Mouse (Mus musculus): ENCODE measurements around the gene D17Wsu92e. TPM values are rescaled to one million over a fixed set of nuclear protein-coding genes. Genes with fewer than 3 reads are reported as not detected.

D17Wsu92e gene
- polyA plus RNA-seq, 1 experiment, result 89.6 TPM

DNA sequence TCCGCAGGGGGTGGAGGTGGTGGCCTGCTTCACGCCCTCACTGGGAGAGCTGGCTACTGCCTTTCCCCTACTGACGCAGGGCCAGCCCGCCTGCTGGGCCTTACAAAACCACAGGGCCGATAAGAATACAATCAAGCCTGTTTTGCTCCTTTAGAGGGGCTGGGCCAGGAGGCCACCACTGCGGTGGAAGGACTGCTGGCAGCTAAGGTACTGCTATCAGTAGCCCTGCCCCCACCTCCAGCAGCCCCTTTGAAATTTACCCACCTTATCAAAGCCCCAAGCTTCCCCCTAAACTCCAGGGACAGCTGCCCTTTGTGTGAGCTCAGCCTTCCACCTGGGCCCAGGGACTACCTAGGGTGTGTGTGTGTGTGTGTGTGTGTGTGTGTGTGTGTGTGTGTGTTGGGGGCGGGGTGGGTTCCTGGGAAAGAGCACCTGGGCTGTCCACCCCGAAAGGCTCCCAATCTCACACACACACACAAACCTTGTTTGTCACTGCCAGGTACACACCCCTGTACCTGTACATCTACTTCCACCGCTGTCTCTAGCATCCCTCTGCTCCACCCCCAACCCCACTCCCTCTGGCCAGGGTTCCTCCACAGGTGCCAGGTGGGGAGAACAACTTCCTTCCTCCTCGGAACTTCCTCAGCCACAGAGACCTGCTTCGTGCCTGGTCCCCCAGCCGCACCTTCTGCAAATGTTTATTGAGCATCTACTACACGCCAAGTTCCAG lies 85.9 kb downstream of the D17Wsu92e start:
- Histone ChIP-seq H3K27me3 (ENCODE audit: control insufficient read depth, insufficient read depth, low read length) (peaks cover 3% of the 10 kb centered on the region), H3K27ac (ENCODE audit: insufficient read depth, low read depth, low read length) (0 out of 2 replicates have a peak overlapping the region, but pooled peaks have one; percentile 28), H3K36me3 (ENCODE audit: control insufficient read depth, insufficient read depth, low read length) (no peaks in the 10 kb centered on the region), H3K4me3 (ENCODE audit: low read depth, low read length) (no peak overlapping the region), H3K4me1 (ENCODE audit: control insufficient read depth, insufficient read depth, insufficient read length, low read length) (no peaks in the 10 kb centered on the region)
- TF ChIP-seq CTCF (IDR thresholded peaks at IDR 0.05; ENCODE audit: extremely low read depth, insufficient read length, insufficient replicate concordance, low read depth, low read length) (no peak), POLR2A (IDR thresholded peaks at IDR 0.05; ENCODE audit: low read depth, low read length) (no peak)
- 13% methylated on average over 13 of the region's 13 CpGs for WGBS

DNA sequence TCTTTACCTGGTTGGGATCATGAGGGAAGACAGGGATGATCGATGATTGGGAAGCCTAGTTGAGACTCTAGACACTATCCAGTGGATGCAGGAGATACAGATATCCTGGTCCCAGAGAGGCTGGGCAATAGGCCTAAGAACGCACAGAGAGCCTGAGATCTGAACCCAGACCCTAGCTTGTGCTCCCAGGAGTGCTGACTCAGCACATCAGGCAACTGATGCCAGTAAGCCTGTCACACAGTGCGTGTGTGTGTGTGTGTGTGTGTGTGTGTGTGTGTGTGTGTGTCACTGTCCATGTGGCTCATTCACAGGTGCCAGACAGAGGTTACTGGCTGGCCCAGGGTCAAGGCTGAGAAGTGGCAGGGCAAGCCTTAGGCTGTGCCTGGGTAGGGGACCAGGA lies 87.8 kb downstream of the D17Wsu92e start:
- no peak overlapping the region for H3K4me3 ChIP-seq (ENCODE audit: low read depth, low read length)
- H3K27me3 ChIP-seq (ENCODE audit: control insufficient read depth, insufficient read depth, low read length), result peaks cover 3% of the 10 kb centered on the region
- no peaks in the 10 kb centered on the region for H3K4me1 ChIP-seq (ENCODE audit: control insufficient read depth, insufficient read depth, insufficient read length, low read length)
- no peaks in the 10 kb centered on the region for H3K36me3 ChIP-seq (ENCODE audit: control insufficient read depth, insufficient read depth, low read length)
- TF ChIP-seq CTCF (IDR thresholded peaks at IDR 0.05; ENCODE audit: extremely low read depth, insufficient read length, insufficient replicate concordance, low read depth, low read length) (no peak), POLR2A (IDR thresholded peaks at IDR 0.05; ENCODE audit: low read depth, low read length) (no peak)
- H3K27ac ChIP-seq (ENCODE audit: insufficient read depth, low read depth, low read length), result no peak overlapping the region
- WGBS, result 76% methylated on average over 3 of the region's 3 CpGs

DNA sequence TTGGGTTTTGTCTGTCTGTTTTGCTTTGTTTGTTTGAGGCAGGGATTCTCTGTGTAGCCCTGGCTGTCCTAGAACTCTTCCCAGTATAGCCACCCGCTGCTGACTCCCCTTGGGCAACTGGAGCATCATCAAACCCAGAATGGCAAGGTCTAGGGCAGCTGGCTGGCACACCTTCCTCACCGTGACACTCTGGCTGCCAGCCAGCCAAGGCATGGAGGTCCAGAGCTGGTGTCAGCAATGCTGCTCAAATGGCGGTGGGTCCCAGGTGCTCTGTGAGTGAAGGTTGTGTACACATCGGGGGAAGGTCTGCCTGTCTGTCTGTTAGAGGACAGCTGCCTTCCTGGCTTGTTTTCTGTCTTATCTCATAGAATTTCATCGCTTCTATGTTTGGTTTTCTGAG lies 88.3 kb downstream of the D17Wsu92e start:
- H3K4me1 ChIP-seq (ENCODE audit: control insufficient read depth, insufficient read depth, insufficient read length, low read length), result no peaks in the 10 kb centered on the region
- WGBS, result 28% methylated on average over 5 of the region's 5 CpGs
- no peak for TF ChIP-seq CTCF (IDR thresholded peaks at IDR 0.05; ENCODE audit: extremely low read depth, insufficient read length, insufficient replicate concordance, low read depth, low read length)
- TF ChIP-seq POLR2A (IDR thresholded peaks at IDR 0.05; ENCODE audit: low read depth, low read length), result no peak
- H3K27ac ChIP-seq (ENCODE audit: insufficient read depth, low read depth, low read length), result no peak overlapping the region
- no peaks in the 10 kb centered on the region for H3K36me3 ChIP-seq (ENCODE audit: control insufficient read depth, insufficient read depth, low read length)
- peaks cover 3% of the 10 kb centered on the region for H3K27me3 ChIP-seq (ENCODE audit: control insufficient read depth, insufficient read depth, low read length)
- H3K4me3 ChIP-seq (ENCODE audit: low read depth, low read length), result no peak overlapping the region

DNA sequence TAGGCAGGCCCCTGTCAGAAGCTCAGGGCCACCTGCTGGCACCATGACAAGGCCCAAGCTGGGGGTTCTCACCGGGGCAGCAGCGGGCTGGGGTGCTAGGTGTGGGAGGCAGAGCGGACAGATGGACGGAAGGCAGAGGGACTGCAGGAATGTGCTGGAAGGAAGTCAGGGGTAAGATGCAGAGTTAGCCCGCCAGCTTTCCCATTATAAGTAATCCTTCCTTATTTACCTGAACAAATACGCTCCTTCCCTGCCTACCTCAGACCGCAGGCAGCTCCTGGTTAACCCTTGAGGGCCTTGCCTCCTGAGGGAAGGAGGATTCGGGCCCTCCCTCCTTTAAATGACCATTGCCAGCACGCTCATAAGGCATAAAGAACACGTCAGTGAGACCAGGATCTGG lies 91.7 kb downstream of the D17Wsu92e start, which contains the start of gene Spdef:
Gene Spdef (minus strand): TSS at position 186 of the 400 bp plus-strand sequence.
- Histone ChIP-seq H3K36me3 (ENCODE audit: control insufficient read depth, insufficient read depth, low read length) (no peaks in the 10 kb centered on the region), H3K4me1 (ENCODE audit: control insufficient read depth, insufficient read depth, insufficient read length, low read length) (no peaks in the 10 kb centered on the region), H3K27ac (ENCODE audit: insufficient read depth, low read depth, low read length) (peak within 1 kb of the TSS; percentile 31), H3K4me3 (ENCODE audit: low read depth, low read length) (peak within 1 kb of the TSS; percentile 55), H3K27me3 (ENCODE audit: control insufficient read depth, insufficient read depth, low read length) (peaks cover 3% of the 10 kb centered on the region; the same call in 1 of the 2 replicates)
- no peak for TF ChIP-seq CTCF (IDR thresholded peaks at IDR 0.05; ENCODE audit: extremely low read depth, insufficient read length, insufficient replicate concordance, low read depth, low read length)
- no peak for TF ChIP-seq POLR2A (IDR thresholded peaks at IDR 0.05; ENCODE audit: low read depth, low read length)
- 53% methylated on average over 10 of the region's 10 CpGs for WGBS

DNA sequence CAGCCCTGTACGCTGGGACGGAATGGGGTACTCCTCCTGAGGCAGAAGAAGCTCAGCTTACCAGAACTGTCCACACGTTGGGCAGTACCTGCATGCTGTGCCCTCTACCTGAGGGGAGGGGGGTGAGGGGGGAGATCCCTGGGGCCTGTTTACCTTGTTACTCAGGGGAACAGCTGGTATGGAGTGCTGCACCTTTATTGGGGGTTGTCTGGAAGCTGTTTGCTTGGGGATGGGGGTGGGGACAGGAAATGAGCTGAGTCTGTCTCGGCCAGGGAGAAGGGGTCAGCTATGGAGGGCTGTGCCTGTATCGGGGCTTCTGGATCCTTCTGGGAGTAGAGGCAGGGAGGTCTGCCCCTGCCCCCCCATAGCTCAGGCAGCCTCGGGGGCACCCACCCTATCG lies 93.9 kb downstream of the D17Wsu92e start:
- 0 out of 2 replicates have a peak overlapping the region, but pooled peaks have one; percentile 2 for H3K27ac ChIP-seq (ENCODE audit: insufficient read depth, low read depth, low read length)
- WGBS, result 36% methylated on average over 7 of the region's 7 CpGs
- TF ChIP-seq CTCF (IDR thresholded peaks at IDR 0.05; ENCODE audit: extremely low read depth, insufficient read length, insufficient replicate concordance, low read depth, low read length) (no peak), POLR2A (IDR thresholded peaks at IDR 0.05; ENCODE audit: low read depth, low read length) (no peak)
- no peaks in the 10 kb centered on the region for H3K4me1 ChIP-seq (ENCODE audit: control insufficient read depth, insufficient read depth, insufficient read length, low read length)
- H3K27me3 ChIP-seq (ENCODE audit: control insufficient read depth, insufficient read depth, low read length), result peaks cover 3% of the 10 kb centered on the region; the same call in 1 of the 2 replicates
- H3K4me3 ChIP-seq (ENCODE audit: low read depth, low read length), result peak overlapping the region; percentile 41
- H3K36me3 ChIP-seq (ENCODE audit: control insufficient read depth, insufficient read depth, low read length), result no peaks in the 10 kb centered on the region

DNA sequence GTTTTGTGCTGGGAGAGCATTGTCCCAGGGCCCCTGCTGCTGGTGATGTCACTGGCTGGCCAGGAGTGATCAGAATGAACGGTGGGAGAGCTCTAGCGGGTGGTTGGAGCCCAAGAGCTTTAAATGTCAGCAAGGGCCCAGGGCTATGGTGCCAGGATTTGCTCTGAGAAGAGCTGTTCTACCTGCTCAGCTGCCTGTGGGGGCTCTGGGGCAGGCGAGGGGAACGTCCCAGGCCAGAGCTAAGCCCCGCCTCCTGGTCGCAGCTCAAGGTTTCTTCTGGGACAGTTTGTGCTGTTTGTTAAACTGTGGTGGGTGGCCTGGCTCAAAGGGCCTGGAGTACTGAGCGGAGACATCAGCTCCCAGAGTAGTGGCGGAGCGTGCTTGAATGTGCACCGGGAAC lies 95.0 kb downstream of the D17Wsu92e start:
- WGBS, result 38% methylated on average over 10 of the region's 10 CpGs
- no peaks in the 10 kb centered on the region for H3K4me1 ChIP-seq (ENCODE audit: control insufficient read depth, insufficient read depth, insufficient read length, low read length)

DNA sequence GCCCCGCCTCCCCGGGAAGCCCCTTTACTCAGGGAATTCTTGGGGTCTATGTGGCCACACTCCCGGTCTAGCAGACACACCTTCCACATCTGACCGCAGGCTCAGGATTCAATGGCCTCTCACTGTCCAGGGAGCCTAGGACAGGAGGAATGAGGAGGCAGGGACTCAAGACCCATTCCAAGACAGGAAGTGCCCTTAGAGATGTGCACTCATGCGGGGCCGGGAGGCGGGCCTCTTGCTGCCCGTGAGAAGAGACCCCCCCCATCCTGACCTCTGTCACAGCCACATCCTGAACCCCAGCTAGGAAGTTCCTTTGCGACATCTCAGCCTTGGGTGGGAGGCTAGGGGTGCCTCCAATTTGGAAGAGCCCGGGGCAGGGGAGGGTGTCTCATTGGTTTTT lies 95.4 kb downstream of the D17Wsu92e start:
- Histone ChIP-seq H3K4me1 (ENCODE audit: control insufficient read depth, insufficient read depth, insufficient read length, low read length) (peaks cover 2% of the 10 kb centered on the region; the same call in 1 of the 2 replicates), H3K27me3 (ENCODE audit: control insufficient read depth, insufficient read depth, low read length) (peaks cover 3% of the 10 kb centered on the region; the same call in 1 of the 2 replicates), H3K27ac (ENCODE audit: insufficient read depth, low read depth, low read length) (no peak overlapping the region), H3K4me3 (ENCODE audit: low read depth, low read length) (no peak overlapping the region), H3K36me3 (ENCODE audit: control insufficient read depth, insufficient read depth, low read length) (no peaks in the 10 kb centered on the region)
- 51% methylated on average over 10 of the region's 10 CpGs for WGBS
- no peak for TF ChIP-seq CTCF (IDR thresholded peaks at IDR 0.05; ENCODE audit: extremely low read depth, insufficient read length, insufficient replicate concordance, low read depth, low read length)
- TF ChIP-seq POLR2A (IDR thresholded peaks at IDR 0.05; ENCODE audit: low read depth, low read length), result no peak

More for the DNA sequence above, 95.0 kb downstream of the D17Wsu92e start:
- Histone ChIP-seq H3K4me3 (ENCODE audit: low read depth, low read length) (0 out of 2 replicates have a peak overlapping the region, but pooled peaks have one; percentile 41), H3K36me3 (ENCODE audit: control insufficient read depth, insufficient read depth, low read length) (no peaks in the 10 kb centered on the region), H3K27ac (ENCODE audit: insufficient read depth, low read depth, low read length) (no peak overlapping the region), H3K27me3 (ENCODE audit: control insufficient read depth, insufficient read depth, low read length) (peaks cover 3% of the 10 kb centered on the region; the same call in 1 of the 2 replicates)
- TF ChIP-seq POLR2A (IDR thresholded peaks at IDR 0.05; ENCODE audit: low read depth, low read length) (no peak), CTCF (IDR thresholded peaks at IDR 0.05; ENCODE audit: extremely low read depth, insufficient read length, insufficient replicate concordance, low read depth, low read length) (no peak)

Measured in small intestine, adult 2 months (tissue).